Mouse (Mus musculus) left cerebral cortex, postnatal 36 days (tissue): ENCODE measurements around the gene Ccser1. TPM values are rescaled to one million over a fixed set of nuclear protein-coding genes. Genes with fewer than 3 reads are reported as not detected.

Experiments used
- DNase-seq, 2 experiments: peaks; one replicate each; pipeline ENCODE4 v3.0.0; 2021 to 2022; ENCODE audit warnings: low spot score in 2 of 2, mixed read lengths in 1 of 2
- intact Hi-C: fragments of 180-260 bp; cut with DNase I; formaldehyde crosslinking; loops from one replicate; pipeline ENCODE4 v1.15.1; 2025
- total RNA-seq, 2 experiments: library from RNA; stranded (reverse); gene quantifications; 2 replicates each; pipeline ENCODE4 v1.2.3; 2021

Gene Ccser1
- total RNA-seq, 2 experiments from 2014 or later, result 26.3 to 31.8 TPM

DNA sequence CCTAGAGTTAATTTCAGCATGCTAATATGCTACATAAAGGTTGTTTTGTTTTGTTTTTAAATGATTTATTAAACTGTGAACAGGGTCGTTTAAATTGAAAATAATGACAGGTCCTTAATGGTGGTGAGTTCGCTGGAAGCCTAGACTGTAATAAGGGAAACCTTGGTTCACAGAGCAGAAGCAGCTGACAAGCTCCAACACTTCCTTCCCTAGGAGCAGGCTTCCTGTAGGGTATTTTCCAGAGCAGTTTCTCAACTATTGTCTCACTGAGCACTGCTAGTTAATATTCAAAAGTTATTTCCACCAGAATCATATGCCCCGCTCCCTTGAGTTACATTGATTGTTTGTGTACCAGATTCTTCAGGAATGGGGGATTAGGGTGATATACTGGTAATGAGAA, 93.3 kb downstream of the Ccser1 start:
- intact Hi-C loops, result no loop called here
- DNase-seq, result no peak

- DNase-seq, result no peak
- intact Hi-C loops, result no loop called here
Observed at GRCm38 (mm10) chr6:61279506-61279905, 99.4 kb downstream of the Ccser1 start.

DNA sequence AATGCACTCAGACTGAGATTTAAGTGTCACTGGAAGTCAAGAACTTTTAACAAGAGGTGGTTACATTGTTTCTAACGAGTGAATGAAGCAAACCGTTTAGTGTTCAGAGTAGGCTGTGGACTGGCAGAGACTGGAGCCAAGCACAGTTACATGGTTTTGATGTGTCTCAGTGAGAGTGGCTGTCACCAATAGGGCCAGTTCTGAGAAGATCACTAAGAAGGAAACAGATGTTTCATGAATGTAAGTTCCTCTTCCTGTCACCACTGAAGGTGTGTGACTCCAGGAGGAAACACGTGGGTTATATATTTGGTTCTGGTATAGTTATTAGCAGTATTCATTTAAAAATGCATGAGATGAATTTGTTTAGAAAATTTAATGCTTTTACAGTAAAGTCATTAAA, 112.8 kb downstream of the Ccser1 start:
- intact Hi-C loops, result no loop called here
- DNase-seq, result no peak

GRCm38 (mm10) chr6:61295535-61295934, 115.4 kb downstream of the Ccser1 start:
- intact Hi-C loops, result no loop called here
- no peak for DNase-seq

GRCm38 (mm10) chr6:61296188-61297037, 116.3 kb downstream of the Ccser1 start:
- intact Hi-C loops, result loop anchor here (1.0 kb wide), 1 partner anchor 19 kb away; no protein-coding TSS in a partner anchor
- DNase-seq, result no peak

GRCm38 (mm10) chr6:61300441-61300840, 120.3 kb downstream of the Ccser1 start:
- no peak for DNase-seq
- intact Hi-C loops, result loop anchor here (2.0 to 10.0 kb wide), 4 partner anchors 116 to 746 kb away; partner anchors contain the start of gene Ccser1

GRCm38 (mm10) chr6:61300975-61301374, 120.9 kb downstream of the Ccser1 start:
- intact Hi-C loops, result loop anchor here (2.0 to 10.0 kb wide), 4 partner anchors 116 to 746 kb away; partner anchors contain the start of gene Ccser1
- no peak for DNase-seq

- DNase-seq, result no peak
Observed at GRCm38 (mm10) chr6:61301631-61302030, 121.5 kb downstream of the Ccser1 start.

GRCm38 (mm10) chr6:61311324-61312091, 131.4 kb downstream of the Ccser1 start:
- DNase-seq, result no peak
- intact Hi-C loops, result no loop called here

More at GRCm38 (mm10) chr6:61301631-61302030, 121.5 kb downstream of the Ccser1 start:
- intact Hi-C loops, result loop anchor here (2.0 to 10.0 kb wide), 4 partner anchors 117 to 747 kb away; partner anchors contain the start of gene Ccser1

- intact Hi-C loops, result loop anchor here (1.0 kb wide), 1 partner anchor 19 kb away; no protein-coding TSS in a partner anchor
- DNase-seq, result peak; percentile 41 to 49
Observed at GRCm38 (mm10) chr6:61315884-61316601, 135.9 kb downstream of the Ccser1 start.

GRCm38 (mm10) chr6:61320842-61321241, 140.7 kb downstream of the Ccser1 start:
- intact Hi-C loops, result no loop called here
- DNase-seq, result no peak

DNA sequence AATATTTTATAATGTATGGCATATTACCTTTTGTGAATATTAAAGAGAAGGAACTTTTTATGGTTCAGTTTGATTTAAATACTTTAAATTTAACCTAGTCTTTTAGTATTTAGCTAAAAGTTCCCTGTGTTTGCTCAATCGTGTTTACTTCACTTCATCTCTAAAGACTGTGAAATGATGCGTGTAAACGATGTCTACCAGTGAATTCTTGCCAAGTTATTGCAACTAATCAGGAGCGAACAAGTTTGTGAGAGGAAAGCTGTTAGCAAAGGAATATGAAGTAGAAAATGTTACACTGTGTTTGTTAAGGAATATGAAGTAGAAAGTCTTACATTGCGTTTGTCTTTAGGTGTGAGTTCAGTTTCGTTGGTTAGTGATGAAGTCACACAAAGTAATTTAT, 142.2 kb downstream of the Ccser1 start:
- intact Hi-C loops, result no loop called here
- no peak for DNase-seq

DNA sequence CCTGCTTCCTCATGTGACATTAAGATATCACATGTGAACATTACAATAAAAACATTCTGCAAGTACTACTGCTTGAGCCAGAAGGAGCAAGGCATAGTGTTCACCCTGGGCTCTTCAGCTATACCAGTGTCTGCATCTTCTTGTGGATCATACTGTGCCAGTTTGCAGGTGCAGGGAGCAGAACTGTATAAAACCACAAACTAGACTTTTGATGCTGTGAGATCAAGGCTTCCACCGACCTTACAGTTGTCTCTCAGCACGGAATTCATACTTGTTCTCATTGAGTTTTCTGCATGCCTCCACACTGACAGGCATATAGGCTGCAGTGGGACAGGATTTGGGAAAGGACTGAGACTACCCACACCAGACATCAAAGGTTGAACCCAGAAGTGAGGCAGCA, 146.0 kb downstream of the Ccser1 start:
- intact Hi-C loops, result no loop called here
- DNase-seq, result no peak

DNA sequence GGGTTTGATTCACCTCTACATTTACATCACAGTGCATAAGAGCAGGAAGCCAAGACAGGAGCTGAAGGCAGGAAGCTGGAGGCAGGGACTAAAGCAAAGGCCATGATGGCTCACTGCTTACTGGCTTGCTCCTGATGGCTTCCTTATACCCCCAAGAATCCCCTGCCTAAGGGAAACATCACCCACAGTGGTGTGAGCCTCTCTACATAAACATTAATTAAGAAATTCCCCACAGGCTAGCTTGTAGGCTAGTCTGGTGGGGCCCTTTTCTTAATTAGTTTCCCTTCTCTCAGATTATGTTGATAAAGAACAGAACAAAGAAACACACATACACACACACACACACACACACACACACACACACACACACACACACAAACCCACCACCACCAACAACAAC, 148.9 kb downstream of the Ccser1 start:
- intact Hi-C loops, result no loop called here
- DNase-seq, result no peak

GRCm38 (mm10) chr6:61329593-61330540, 149.7 kb downstream of the Ccser1 start:
- intact Hi-C loops, result no loop called here

GRCm38 (mm10) chr6:61334466-61334865, 154.3 kb downstream of the Ccser1 start:
- intact Hi-C loops, result no loop called here
- DNase-seq, result no peak

More at GRCm38 (mm10) chr6:61329593-61330540, 149.7 kb downstream of the Ccser1 start:
- no peak for DNase-seq

DNA sequence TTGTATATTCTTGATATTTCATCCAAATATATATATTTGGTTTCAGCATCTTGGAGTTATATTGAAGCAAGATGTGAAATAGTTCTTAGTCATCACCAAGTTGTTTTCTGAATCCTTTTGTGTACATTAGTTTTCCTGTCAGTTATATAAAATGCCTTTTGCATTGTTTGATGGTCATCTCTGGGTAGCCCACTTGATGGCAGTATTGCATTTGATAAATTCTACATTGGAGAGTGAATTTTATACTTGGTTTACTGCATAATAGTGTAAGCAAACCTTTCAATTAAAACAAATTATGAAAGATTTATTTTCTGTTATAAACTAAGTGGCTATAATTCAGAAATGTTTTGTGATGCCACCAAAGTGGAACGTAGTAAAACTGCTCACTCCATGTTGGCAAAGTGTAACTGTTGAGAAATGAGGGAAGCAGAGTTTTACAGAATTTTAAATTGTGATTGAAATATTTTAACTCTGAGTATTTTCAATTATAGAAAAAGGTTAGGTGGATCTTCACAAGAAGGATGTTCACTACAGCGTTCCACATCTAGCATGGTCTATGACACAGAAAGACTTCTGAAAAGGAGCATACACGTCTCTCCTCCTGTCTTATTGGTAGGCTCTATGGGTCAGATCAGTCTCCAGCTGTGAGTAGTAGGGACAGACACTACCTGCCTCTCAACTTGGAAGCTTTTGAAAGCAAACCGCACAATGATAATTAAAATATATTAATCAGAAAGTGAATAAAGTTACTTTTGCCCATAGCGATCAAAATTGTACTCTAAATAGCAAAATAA, 167.1 kb downstream of the Ccser1 start:
- intact Hi-C loops, result no loop called here
- DNase-seq, result no peak

GRCm38 (mm10) chr6:61363722-61364121, 183.6 kb downstream of the Ccser1 start:
- intact Hi-C loops, result no loop called here
- no peak for DNase-seq
